Mouse (Mus musculus) myocyte (in vitro differentiated cells): ENCODE measurements at regions not wholly inside any gene's neighbourhood (a gene's known extent, or its start where the extent isn't known, plus 50 kb on each side); places are given as distances from the start of the nearest gene placed in this dataset.

Experiments
- MAX ChIP-seq: IDR thresholded peaks from one replicate; pipeline ENCODE4 v1.6.1; 2011; ENCODE audit warnings: low read depth, mild to moderate bottlenecking, control low read depth
- MYOG ChIP-seq, 3 experiments: IDR thresholded peaks; one replicate each; pipeline ENCODE4 v1.6.1; 2011; ENCODE audit warnings: control low read depth in 2 of 3, low read depth in 2 of 3, mild to moderate bottlenecking in 2 of 3; ENCODE audit not compliant: insufficient read length in 2 of 3, control insufficient read depth in 1 of 3, insufficient read depth in 1 of 3
- USF1 ChIP-seq: IDR thresholded peaks from one replicate; pipeline ENCODE4 v1.6.1; 2011; ENCODE audit warnings: low read depth, mild to moderate bottlenecking, control low read depth, moderate library complexity

- TF ChIP-seq USF1 (no peak), MYOG (IDR thresholded peaks at IDR 0.05; ENCODE audit: control insufficient read depth in 1 of 3, insufficient read depth in 1 of 3, insufficient read length in 2 of 3, low read depth in 2 of 3) (no peak), MAX (no peak)
Observed at GRCm38 (mm10) chr6:4149663-4150062, 62.9 kb upstream of the Bet1 start.
